Mouse (Mus musculus) C2C12 (cell line): ENCODE results near the gene Gm38100.

Experiments
- CEBPB ChIP-seq: IDR thresholded peaks from one replicate; pipeline ENCODE4 v1.6.1; 2011; ENCODE audit warnings: low read depth, mild to moderate bottlenecking, control low read depth, moderate library complexity
- CTCF ChIP-seq: IDR thresholded peaks from one replicate; pipeline ENCODE4 v1.5.1; 2011; ENCODE audit not compliant: control insufficient read depth, insufficient read depth, insufficient read length
- USF1 ChIP-seq: IDR thresholded peaks from one replicate; pipeline ENCODE4 v1.6.1; 2011; ENCODE audit warnings: low read depth, mild to moderate bottlenecking, control low read depth, moderate library complexity

GRCm38 (mm10) chr1:175950851-175951250 is 30.7 kb downstream of the Gm38100 start:
- TF ChIP-seq CTCF: no peak
- no peak for TF ChIP-seq CEBPB
- TF ChIP-seq USF1: no peak
